Mouse (Mus musculus) urinary bladder, postnatal 10 days (tissue): ENCODE data around the gene Col3a1.
A peak's percentile ranks its signal among the peaks of the same experiment; 100 is the strongest.

ENCODE experiments used
- DNase-seq: peaks from one replicate; pipeline ENCODE4 v3.0.0; 2022; ENCODE audit warnings: low spot score

The Col3a1 gene

GRCm38 (mm10) chr1:45311388-45311787 is at the start of gene Col3a1:
Gene Col3a1 (plus strand): TSS chr1:45311538.
- peak; percentile 21 for DNase-seq

- no peak for DNase-seq
These were observed 41.9 kb upstream of the Col3a1 start for GRCm38 (mm10) chr1:45269421-45269820.

- DNase-seq, result no peak
These were observed 35.3 kb upstream of the Col3a1 start for GRCm38 (mm10) chr1:45276006-45276539.

GRCm38 (mm10) chr1:45287954-45288353 is 23.4 kb upstream of the Col3a1 start:
- no peak for DNase-seq

- no peak for DNase-seq
These were observed 21.3 kb upstream of the Col3a1 start for GRCm38 (mm10) chr1:45290037-45290436.

- no peak for DNase-seq
These were observed 11.8 kb upstream of the Col3a1 start for GRCm38 (mm10) chr1:45299394-45300119.

- no peak for DNase-seq
These were observed 7.1 kb upstream of the Col3a1 start for GRCm38 (mm10) chr1:45304273-45304672.

DNA sequence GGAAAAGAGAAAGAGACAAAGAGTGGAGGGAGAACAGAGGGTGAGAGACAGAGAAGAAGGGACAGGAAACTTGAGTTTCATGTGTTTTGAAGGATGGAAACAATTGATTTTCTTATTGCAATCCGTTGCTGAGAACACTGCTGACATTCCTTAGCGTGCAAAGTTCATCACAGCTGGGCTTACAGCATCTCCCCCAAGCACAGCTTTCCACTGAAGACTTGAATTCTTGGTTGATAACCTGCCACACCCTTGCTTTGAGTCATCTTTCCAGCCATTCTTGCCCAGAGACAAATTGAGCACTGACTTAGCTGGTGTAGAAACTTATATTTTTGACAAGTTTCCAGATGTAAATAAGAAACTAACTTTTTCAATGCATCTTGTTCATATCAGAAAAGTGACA is 2.3 kb upstream of the Col3a1 start:
- DNase-seq, result no peak

GRCm38 (mm10) chr1:45311962-45312361 is 624 bp downstream of the Col3a1 start:
- no peak for DNase-seq

GRCm38 (mm10) chr1:45312870-45313269 is 1.5 kb downstream of the Col3a1 start:
- DNase-seq, result no peak

DNA sequence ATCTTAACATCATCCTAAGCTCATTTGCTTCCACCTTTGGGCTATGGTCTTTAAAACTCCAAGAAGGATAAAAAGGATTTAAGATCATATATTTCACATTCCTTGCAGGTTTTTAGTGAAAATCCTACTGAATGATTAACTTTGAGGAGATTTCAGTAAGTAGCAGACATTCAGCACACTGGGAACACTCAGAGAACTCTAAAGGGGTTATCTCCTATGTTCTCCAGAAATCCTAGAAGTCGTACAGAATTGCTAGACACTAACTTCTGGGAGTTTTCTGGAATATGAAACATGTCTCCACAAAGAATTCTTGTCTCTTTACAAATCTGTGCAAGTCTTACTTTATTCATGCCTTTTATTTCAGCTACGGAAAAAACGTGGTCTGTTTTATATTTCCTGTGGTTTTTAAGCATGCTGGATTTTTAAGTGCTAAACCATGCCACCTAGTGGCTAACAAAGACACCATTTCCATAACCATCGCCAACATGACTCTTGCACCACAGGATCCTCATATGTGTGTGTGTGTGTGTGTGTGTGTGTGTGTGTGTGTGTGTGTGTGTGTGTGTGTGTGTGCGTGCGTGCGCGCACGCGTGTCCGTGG is 2.5 kb downstream of the Col3a1 start:
- no peak for DNase-seq

DNA sequence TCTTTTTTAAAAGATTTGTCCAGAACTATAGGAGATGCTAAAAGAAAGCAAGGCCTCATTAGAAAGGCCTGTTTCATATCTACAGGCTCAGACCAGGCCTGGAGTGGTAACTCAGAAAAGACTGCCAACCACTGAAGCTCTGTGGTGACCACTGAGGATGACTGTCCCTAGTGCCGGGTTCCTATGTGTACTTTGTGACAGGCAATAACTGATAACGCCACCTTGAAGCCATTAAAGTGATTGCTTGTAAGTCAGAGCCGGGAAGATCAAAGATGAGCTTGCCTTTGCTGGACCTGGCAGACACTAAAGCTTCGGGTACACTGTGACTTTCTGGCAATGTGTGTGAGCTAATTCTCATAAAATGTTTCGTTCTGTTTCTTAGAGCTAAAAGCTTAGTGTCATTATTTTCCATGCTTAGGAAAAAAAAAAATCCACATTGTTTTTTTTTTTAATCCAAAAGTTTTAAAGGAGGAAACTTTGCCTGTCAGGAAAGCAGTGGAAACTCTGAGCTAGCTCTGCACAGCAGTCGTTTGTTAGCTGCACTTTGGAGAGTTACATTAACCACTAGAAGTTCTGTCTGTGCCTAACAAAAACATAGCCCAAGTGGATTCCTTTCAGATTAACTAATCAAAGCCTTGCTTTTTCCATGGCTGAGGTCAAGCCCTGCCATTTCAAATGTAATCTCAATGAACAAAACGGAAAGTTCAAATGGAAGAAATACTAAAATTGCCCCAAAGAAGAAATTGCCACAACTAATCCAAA is 4.6 kb downstream of the Col3a1 start:
- no peak for DNase-seq

GRCm38 (mm10) chr1:45318241-45318640 is 6.9 kb downstream of the Col3a1 start:
- no peak for DNase-seq

DNA sequence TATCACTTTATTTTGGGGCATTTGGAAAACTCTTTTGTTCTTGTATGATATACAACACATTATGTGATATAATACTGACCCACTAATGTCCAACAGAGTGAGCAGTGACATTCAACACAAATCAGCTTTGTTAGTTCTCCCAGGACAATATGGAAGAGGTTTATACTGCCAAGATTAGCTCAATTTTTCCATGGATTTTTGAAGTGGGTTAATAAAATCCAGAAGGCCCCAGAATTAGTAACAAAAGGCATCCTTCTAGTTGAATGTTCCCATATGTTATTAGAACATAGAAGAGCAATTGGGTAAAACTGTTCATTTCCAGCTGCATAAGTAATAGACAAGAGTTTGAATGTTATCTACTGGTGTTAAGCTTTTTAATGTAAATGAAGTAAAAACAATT is 9.5 kb downstream of the Col3a1 start:
- no peak for DNase-seq

DNA sequence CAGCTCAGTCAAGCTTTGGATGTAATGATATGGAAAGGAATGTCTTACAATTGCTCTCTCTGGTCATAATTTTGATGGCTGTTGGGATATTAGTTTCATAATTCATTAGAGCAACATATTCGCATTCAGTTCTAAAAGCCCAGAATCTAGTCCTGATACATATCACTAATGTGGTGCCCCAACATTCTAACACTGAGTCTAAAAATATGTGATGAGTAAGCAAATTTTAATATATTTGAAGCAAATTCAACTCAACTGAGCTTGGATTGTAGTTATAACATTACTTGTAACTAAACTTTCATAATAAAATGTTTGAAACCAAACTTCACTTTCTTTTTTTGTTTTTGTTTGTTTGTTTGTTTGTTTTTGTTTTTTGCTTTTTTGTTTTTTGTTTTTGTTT is 17.8 kb downstream of the Col3a1 start:
- no peak for DNase-seq

DNA sequence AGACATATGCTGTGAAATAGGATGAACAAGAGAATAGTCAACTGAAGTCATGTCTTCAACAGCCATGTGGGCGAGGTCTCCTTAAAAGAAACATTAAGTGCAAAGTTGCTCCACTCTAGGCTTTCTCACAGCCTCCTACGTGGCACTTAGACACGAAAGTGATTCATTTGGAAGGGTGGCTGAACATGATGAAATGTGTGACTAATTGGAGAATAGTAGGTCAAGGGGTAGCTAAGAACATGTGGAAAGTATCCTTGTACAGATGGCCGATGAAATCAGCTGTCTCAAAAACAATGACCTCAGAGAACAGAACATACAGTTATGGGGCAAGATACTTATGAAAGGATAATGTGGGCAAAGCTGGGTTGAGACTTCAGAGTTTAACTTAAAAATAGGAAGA is 44.6 kb downstream of the Col3a1 start:
- DNase-seq, result no peak

- DNase-seq, result no peak
These were observed 46.7 kb downstream of the Col3a1 start for GRCm38 (mm10) chr1:45358020-45358419.

- no peak for DNase-seq
These were observed 47.8 kb downstream of the Col3a1 start for GRCm38 (mm10) chr1:45359147-45359546.

GRCm38 (mm10) chr1:45359673-45360072 is 48.3 kb downstream of the Col3a1 start:
- no peak for DNase-seq

- no peak for DNase-seq
These were observed 51.9 kb downstream of the Col3a1 start for GRCm38 (mm10) chr1:45363274-45363673.

- no peak for DNase-seq
These were observed 54.1 kb downstream of the Col3a1 start for GRCm38 (mm10) chr1:45365427-45365826.

DNA sequence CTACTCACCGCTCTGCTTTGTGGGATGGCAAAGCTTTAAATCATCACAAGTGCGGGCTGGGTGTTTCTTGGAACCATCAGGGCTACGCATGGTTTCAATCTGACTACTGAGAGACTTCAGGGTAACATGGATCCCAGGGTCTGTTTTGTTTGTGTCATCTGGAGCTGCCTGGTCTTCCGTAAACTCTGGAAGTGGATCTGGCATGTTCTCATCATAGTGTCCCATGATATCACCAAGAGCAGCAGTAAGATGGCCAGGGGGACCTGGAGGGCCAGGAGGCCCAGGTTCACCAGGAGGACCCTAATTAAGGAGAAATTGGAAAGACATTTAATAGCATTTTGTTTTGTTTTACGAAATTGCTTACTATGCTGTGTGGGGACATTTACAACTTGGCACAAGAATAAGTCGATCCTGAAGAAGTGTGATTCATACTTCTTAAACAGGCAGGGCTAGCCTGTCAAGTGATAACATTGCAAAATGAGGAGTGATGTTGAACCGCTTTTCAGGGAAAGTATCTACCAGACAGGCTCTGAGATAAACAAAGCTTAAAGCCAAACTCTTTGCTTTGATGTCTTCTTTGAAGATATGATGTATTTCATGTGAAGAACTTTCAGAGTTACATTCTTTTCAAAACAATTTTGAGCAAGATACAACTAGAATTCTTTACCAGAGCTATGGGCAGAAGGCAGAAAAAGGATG is 68.8 kb downstream of the Col3a1 start:
- DNase-seq, result no peak
